Comparison of ENCODE assay signal across 35 mouse cellular contexts in the genomic region with DNA sequence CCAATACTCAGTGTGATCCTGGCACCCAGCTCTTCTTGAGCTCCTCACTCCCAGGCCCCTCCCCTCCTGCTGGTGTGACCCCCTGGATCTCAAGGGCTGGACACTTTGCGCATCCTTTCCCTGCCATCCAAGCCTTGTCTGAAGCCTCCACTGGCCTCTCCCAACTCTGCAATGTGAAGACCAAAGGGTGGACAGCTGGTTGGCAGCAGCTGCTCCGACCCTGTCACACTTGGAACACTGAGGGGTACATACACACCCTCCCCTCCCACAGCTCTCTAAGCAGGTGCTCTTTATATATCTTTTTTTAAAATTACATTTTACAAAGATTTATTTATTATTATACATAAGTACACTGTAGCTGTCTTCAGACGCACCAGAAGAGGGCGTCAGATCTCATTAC.
"Had no signal": no experiment of that assay in that cellular context is flagged by ENCODE, and none has a peak within 500 bp of the region (broad histone marks: within the 10 kb centered on the region; RNA-seq: fewer than 3 reads in every experiment).

No protein-coding gene starts in this region.

- H3K4me3 ChIP-seq: heart, embryonic 10.5 days; heart, embryonic 12.5 days; heart, embryonic 13.5 days; heart, embryonic 15.5 days; hindbrain, embryonic 10.5 days; hindbrain, embryonic 12.5 days; hindbrain, embryonic 13.5 days; hindbrain, embryonic 15.5 days; intestine, embryonic 15.5 days; kidney, embryonic 15.5 days; left cerebral cortex, adult 2 months had no signal

- H3K36me3 ChIP-seq: heart, embryonic 15.5 days; hindbrain, embryonic 12.5 days; hindbrain, embryonic 13.5 days; hindbrain, embryonic 15.5 days; intestine, embryonic 15.5 days; kidney, embryonic 15.5 days had no signal

- ATAC-seq: hindbrain, embryonic 16.5 days; hindbrain, postnatal 0 days; inflammation-experienced regulatory T-cells, adult 6 months; intestine, embryonic 15.5 days; intestine, embryonic 16.5 days; intestine, postnatal 0 days had no signal

- H3K27me3 ChIP-seq: heart, embryonic 12.5 days; heart, embryonic 13.5 days; heart, embryonic 15.5 days; hindbrain, embryonic 12.5 days; hindbrain, embryonic 13.5 days; hindbrain, embryonic 15.5 days; intestine, embryonic 15.5 days; kidney, embryonic 15.5 days had no signal

- H3K9me3 ChIP-seq: heart, embryonic 10.5 days; heart, embryonic 12.5 days; heart, embryonic 13.5 days; heart, embryonic 15.5 days; hindbrain, embryonic 10.5 days; hindbrain, embryonic 12.5 days; hindbrain, embryonic 13.5 days; hindbrain, embryonic 15.5 days; intestine, embryonic 15.5 days; kidney, embryonic 15.5 days had no signal

- H3K27ac ChIP-seq: heart, embryonic 10.5 days; heart, embryonic 13.5 days; heart, embryonic 15.5 days; hindbrain, embryonic 12.5 days; hindbrain, embryonic 13.5 days; hindbrain, embryonic 14.5 days; hindbrain, embryonic 15.5 days; hindbrain, postnatal 0 days; intestine, embryonic 15.5 days; kidney, embryonic 15.5 days; kidney, postnatal 0 days; left cerebral cortex, adult 2 months had no signal

- H3K4me2 ChIP-seq: heart, embryonic 11.5 days; heart, embryonic 12.5 days; heart, embryonic 13.5 days; heart, embryonic 15.5 days; hindbrain, embryonic 12.5 days; hindbrain, embryonic 13.5 days; hindbrain, embryonic 14.5 days; hindbrain, embryonic 15.5 days; intestine, embryonic 15.5 days; kidney, embryonic 15.5 days had no signal

- H3K9ac ChIP-seq: heart, embryonic 12.5 days; heart, embryonic 13.5 days; heart, embryonic 15.5 days; hindbrain, embryonic 12.5 days; hindbrain, embryonic 13.5 days; hindbrain, embryonic 14.5 days; hindbrain, embryonic 15.5 days; intestine, embryonic 15.5 days; kidney, embryonic 15.5 days had no signal

- DNase-seq: heart, postnatal 10 days; heart, postnatal 14 days; heart, postnatal 36 days; heart, postnatal 4 days; kidney, adult 11 months; kidney, adult 18-20 months; kidney, adult 2 months; kidney, adult 8-10 months; kidney, adult 9 months; kidney, postnatal 10 days; kidney, postnatal 14 days; kidney, postnatal 25 days; kidney, postnatal 36 days; kidney, postnatal 4 days; layer of hippocampus, adult 9-11 months; layer of hippocampus, postnatal 36 days had no signal
